Mouse (Mus musculus) MEL (cell line): ENCODE measurements around the gene Atp13a4. TPM values are rescaled to one million over a fixed set of nuclear protein-coding genes. Genes with fewer than 3 reads are reported as not detected.

Experiments used
- DNase-seq: peaks from one replicate; pipeline ENCODE4 v3.0.0; 2011; ENCODE audit warnings: low read depth, low spot score
- H3K27ac ChIP-seq: 2 replicates; pipeline ENCODE4 v1.5.1; 2012; ENCODE audit warnings: low read depth, mild to moderate bottlenecking, control low read depth, low read length, moderate library complexity; ENCODE audit not compliant: control insufficient read depth
- H3K27me3 ChIP-seq, 2 experiments: fragments of 150-350 bp in 1 of 2; sonication (generic) in 1 of 2; 2 replicates each; pipeline ENCODE4 v1.6.1; 2012; ENCODE audit warnings: low read length in 2 of 2, mild to moderate bottlenecking in 2 of 2, improper control_type of control experiment in 1 of 2, moderate library complexity in 1 of 2; ENCODE audit not compliant: insufficient read depth in 2 of 2, control insufficient read depth in 1 of 2
- H3K36me3 ChIP-seq, 2 experiments: 2 replicates each; pipeline ENCODE4 v1.6.1; 2012 to 2014; ENCODE audit warnings: low read length in 2 of 2, improper control_type of control experiment in 1 of 2, inconsistent platforms in 1 of 2, mild to moderate bottlenecking in 1 of 2; ENCODE audit not compliant: insufficient read depth in 2 of 2, control insufficient read depth in 1 of 2
- H3K4me1 ChIP-seq, 2 experiments: fragments of 150-350 bp in 1 of 2; sonication (generic) in 1 of 2; 2 replicates each; pipeline ENCODE4 v1.6.1; 2012; ENCODE audit warnings: low read length in 2 of 2, improper control_type of control experiment in 1 of 2, mild to moderate bottlenecking in 1 of 2; ENCODE audit not compliant: insufficient read depth in 2 of 2, control insufficient read depth in 1 of 2
- H3K4me3 ChIP-seq, 2 experiments: fragments of 150-350 bp in 1 of 2; sonication (generic) in 1 of 2; 2 replicates each; pipeline ENCODE4 v1.5.1; 2012; ENCODE audit warnings: low read depth in 2 of 2, low read length in 2 of 2, mild to moderate bottlenecking in 2 of 2, moderate library complexity in 2 of 2, control low read depth in 1 of 2, improper control_type of control experiment in 1 of 2; ENCODE audit not compliant: control insufficient read depth in 1 of 2, insufficient read depth in 1 of 2
- H3K79me2 ChIP-seq: 2 replicates; pipeline ENCODE4 v1.6.1; 2012; ENCODE audit warnings: mild to moderate bottlenecking, low read length, moderate library complexity; ENCODE audit not compliant: control insufficient read depth, poor library complexity, insufficient read depth
- H3K9ac ChIP-seq: 2 replicates; pipeline ENCODE4 v1.6.1; 2012; ENCODE audit warnings: low read depth, mild to moderate bottlenecking, control low read depth, low read length, moderate library complexity; ENCODE audit not compliant: control insufficient read depth, poor library complexity, severe bottlenecking
- H3K9me3 ChIP-seq: fragments of 150-350 bp; sonication (generic); replicated peaks from 2 replicates; pipeline ENCODE4 v1.6.1; 2012; ENCODE audit warnings: mild to moderate bottlenecking, low read length, improper control_type of control experiment, moderate library complexity; ENCODE audit not compliant: insufficient read depth
- BHLHE40 ChIP-seq: IDR thresholded peaks from 2 replicates; pipeline ENCODE4 v1.6.1; 2012; ENCODE audit warnings: low read depth, mild to moderate bottlenecking, inconsistent platforms, low read length, improper control_type of control experiment, borderline replicate concordance
- CHD2 ChIP-seq: IDR thresholded peaks from 2 replicates; pipeline ENCODE4 v1.6.1; 2011; ENCODE audit warnings: low read length, improper control_type of control experiment
- CTCF ChIP-seq, 3 experiments: IDR thresholded peaks in 2 of 3; conservative IDR thresholded peaks in 1 of 3; 2 replicates each; pipeline ENCODE4 v1.5.1; 2011 to 2012; ENCODE audit warnings: low read length in 3 of 3, low read depth in 2 of 3, mild to moderate bottlenecking in 2 of 3, improper control_type of control experiment in 1 of 3, inconsistent platforms in 1 of 3, mixed read lengths in 1 of 3, moderate library complexity in 1 of 3; ENCODE audit not compliant: control insufficient read depth in 1 of 3, insufficient read depth in 1 of 3, poor library complexity in 1 of 3, severe bottlenecking in 1 of 3
- ELF1 ChIP-seq: IDR thresholded peaks from 2 replicates; pipeline ENCODE4 v1.6.1; 2014; ENCODE audit warnings: low read depth, mild to moderate bottlenecking, inconsistent platforms, low read length, improper control_type of control experiment, moderate library complexity
- ETS1 ChIP-seq: IDR thresholded peaks from 2 replicates; pipeline ENCODE4 v1.6.1; 2012; ENCODE audit warnings: low read depth, mild to moderate bottlenecking, inconsistent platforms, low read length, improper control_type of control experiment, moderate library complexity
- GABPA ChIP-seq: IDR thresholded peaks from 2 replicates; pipeline ENCODE4 v1.6.1; 2012; ENCODE audit warnings: low read depth, mild to moderate bottlenecking, inconsistent platforms, low read length, improper control_type of control experiment, moderate library complexity
- GATA1 ChIP-seq: IDR thresholded peaks from 2 replicates; pipeline ENCODE4 v1.6.1; 2011; ENCODE audit warnings: low read depth, low read length, improper control_type of control experiment
- JUND ChIP-seq: IDR thresholded peaks from 2 replicates; pipeline ENCODE4 v1.6.1; 2011; ENCODE audit warnings: low read depth, mild to moderate bottlenecking, improper control_type of control experiment, low read length
- KAT2A ChIP-seq: conservative IDR thresholded peaks from 2 replicates; pipeline ENCODE4 v1.6.1; 2012; ENCODE audit warnings: low read depth, low read length, improper control_type of control experiment, inconsistent platforms
- MAFK ChIP-seq: IDR thresholded peaks from 2 replicates; pipeline ENCODE4 v1.6.1; 2011; ENCODE audit warnings: low read depth, mild to moderate bottlenecking, low read length, improper control_type of control experiment, borderline replicate concordance
- MAX ChIP-seq: IDR thresholded peaks from 2 replicates; pipeline ENCODE4 v1.6.1; 2011; ENCODE audit warnings: low read length, improper control_type of control experiment
- MAZ ChIP-seq: IDR thresholded peaks from 2 replicates; pipeline ENCODE4 v1.6.1; 2012; ENCODE audit warnings: low read depth, mild to moderate bottlenecking, inconsistent platforms, low read length, improper control_type of control experiment
- MEF2A ChIP-seq: IDR thresholded peaks from 2 replicates; pipeline ENCODE4 v1.6.1; 2014; ENCODE audit warnings: low read depth, mild to moderate bottlenecking, inconsistent platforms, low read length, improper control_type of control experiment; ENCODE audit not compliant: poor library complexity, insufficient replicate concordance, severe bottlenecking; ENCODE audit errors: extremely low read depth
- MXI1 ChIP-seq: IDR thresholded peaks from 2 replicates; pipeline ENCODE4 v1.6.1; 2011; ENCODE audit warnings: mild to moderate bottlenecking, low read depth, low read length, improper control_type of control experiment
- MYB ChIP-seq: IDR thresholded peaks from 2 replicates; pipeline ENCODE4 v1.6.1; 2011; ENCODE audit warnings: mild to moderate bottlenecking, low read depth, low read length, improper control_type of control experiment
- MYC ChIP-seq: IDR thresholded peaks from 2 replicates; pipeline ENCODE4 v1.6.1; 2011; ENCODE audit warnings: low read depth, mild to moderate bottlenecking, low read length, improper control_type of control experiment, moderate library complexity
- NELFE ChIP-seq: IDR thresholded peaks from 2 replicates; pipeline ENCODE4 v1.6.1; 2011; ENCODE audit warnings: low read depth, low read length, improper control_type of control experiment
- NRF1 ChIP-seq: IDR thresholded peaks from 2 replicates; pipeline ENCODE4 v1.6.1; 2014; ENCODE audit warnings: low read depth, mild to moderate bottlenecking, inconsistent platforms, low read length, improper control_type of control experiment, moderate library complexity; ENCODE audit not compliant: poor library complexity, insufficient read depth, severe bottlenecking
- RAD21 ChIP-seq: IDR thresholded peaks from 2 replicates; pipeline ENCODE4 v1.6.1; 2011; ENCODE audit warnings: mild to moderate bottlenecking, low read depth, low read length, improper control_type of control experiment
- SMC3 ChIP-seq: IDR thresholded peaks from 2 replicates; pipeline ENCODE4 v1.6.1; 2011; ENCODE audit warnings: low read depth, low read length, improper control_type of control experiment
- TAL1 ChIP-seq: IDR thresholded peaks from 2 replicates; pipeline ENCODE4 v1.6.1; 2012; ENCODE audit warnings: mild to moderate bottlenecking, inconsistent platforms, low read length, moderate library complexity, mixed read lengths
- TCF12 ChIP-seq: IDR thresholded peaks from 2 replicates; pipeline ENCODE4 v1.6.1; 2014; ENCODE audit warnings: low read depth, mild to moderate bottlenecking, inconsistent platforms, low read length, improper control_type of control experiment, moderate library complexity
- UBTF ChIP-seq: IDR thresholded peaks from 2 replicates; pipeline ENCODE4 v1.6.1; 2012; ENCODE audit warnings: low read depth, mild to moderate bottlenecking, inconsistent platforms, low read length, improper control_type of control experiment, moderate library complexity, borderline replicate concordance; ENCODE audit not compliant: insufficient read depth
- ZKSCAN1 ChIP-seq: IDR thresholded peaks from 2 replicates; pipeline ENCODE4 v1.6.1; 2012; ENCODE audit warnings: low read depth, mild to moderate bottlenecking, inconsistent platforms, low read length, improper control_type of control experiment, moderate library complexity
- ZNF384 ChIP-seq: IDR thresholded peaks from 2 replicates; pipeline ENCODE4 v1.6.1; 2012; ENCODE audit warnings: low read depth, mild to moderate bottlenecking, inconsistent platforms, low read length, improper control_type of control experiment
- polyA plus RNA-seq, 2 experiments: library from polyadenylated mRNA; stranded (reverse) in 1 of 2; unstranded in 1 of 2; fragments of >175 nt in 1 of 2; fragments of >200 nt in 1 of 2; gene quantifications; 2 replicates each; pipeline versions ENCODE4 v1.2.1 to v1.2.4; 2012; ENCODE audit warnings: low replicate concordance in 2 of 2, low read depth in 1 of 2; ENCODE audit not compliant: insufficient read length in 2 of 2, insufficient read depth in 1 of 2, missing spikeins in 1 of 2
- total RNA-seq: library from RNA; depleted of rRNA; stranded (reverse); fragments of 300-350 nt; gene quantifications from 2 replicates; pipeline ENCODE4 v1.2.3, GENCODE M21; 2012

Gene Atp13a4
- total and polyA plus RNA-seq, 3 experiments = not detected

- H3K79me2 ChIP-seq = no peaks in the 10 kb centered on the region
- H3K27ac ChIP-seq = no peak overlapping the region
- H3K4me1 ChIP-seq = no peaks in the 10 kb centered on the region
- no peak for TF ChIP-seq NELFE
- no peak for TF ChIP-seq GABPA
- no peak for TF ChIP-seq ETS1
- TF ChIP-seq JUND = no peak
- no peak for TF ChIP-seq TCF12
- TF ChIP-seq MAZ = no peak
- no peak for TF ChIP-seq SMC3
- no peak for TF ChIP-seq NRF1
- TF ChIP-seq CTCF (IDR thresholded peaks at IDR 0.05 in 2 of 3, conservative IDR thresholded peaks at IDR 0.05 in 1 of 3; ENCODE audit: control insufficient read depth in 1 of 3, insufficient read depth in 1 of 3, low read depth in 2 of 3, low read length in 3 of 3, poor library complexity in 1 of 3, severe bottlenecking in 1 of 3) = no peak
- TF ChIP-seq MEF2A = no peak
- no peaks in the 10 kb centered on the region for H3K36me3 ChIP-seq
- no peaks in the 10 kb centered on the region for H3K9me3 ChIP-seq
- no peak overlapping the region for H3K4me3 ChIP-seq
- no peak for DNase-seq
- H3K27me3 ChIP-seq = no peaks in the 10 kb centered on the region
- no peak overlapping the region for H3K9ac ChIP-seq
Measured at GRCm38 (mm10) chr16:29463798-29464197, 80.9 kb downstream of the Atp13a4 start.

GRCm38 (mm10) chr16:29459331-29459730, 85.3 kb downstream of the Atp13a4 start:
- Histone ChIP-seq H3K9me3 (no peaks in the 10 kb centered on the region), H3K36me3 (no peaks in the 10 kb centered on the region), H3K4me3 (no peak overlapping the region), H3K27me3 (no peaks in the 10 kb centered on the region), H3K79me2 (no peaks in the 10 kb centered on the region), H3K9ac (no peak overlapping the region), H3K4me1 (no peaks in the 10 kb centered on the region), H3K27ac (no peak overlapping the region)
- TF ChIP-seq GATA1 (no peak), MEF2A (no peak), BHLHE40 (no peak), ZNF384 (no peak), ZKSCAN1 (no peak), UBTF (no peak), RAD21 (no peak), CHD2 (no peak), ELF1 (no peak), MAX (no peak), MYB (no peak), KAT2A (no peak), MXI1 (no peak), MYC (no peak), MAFK (no peak), TAL1 (no peak)
- no peak for DNase-seq
